Mouse (Mus musculus): ENCODE measurements around the gene Fgfr2.

DNA sequence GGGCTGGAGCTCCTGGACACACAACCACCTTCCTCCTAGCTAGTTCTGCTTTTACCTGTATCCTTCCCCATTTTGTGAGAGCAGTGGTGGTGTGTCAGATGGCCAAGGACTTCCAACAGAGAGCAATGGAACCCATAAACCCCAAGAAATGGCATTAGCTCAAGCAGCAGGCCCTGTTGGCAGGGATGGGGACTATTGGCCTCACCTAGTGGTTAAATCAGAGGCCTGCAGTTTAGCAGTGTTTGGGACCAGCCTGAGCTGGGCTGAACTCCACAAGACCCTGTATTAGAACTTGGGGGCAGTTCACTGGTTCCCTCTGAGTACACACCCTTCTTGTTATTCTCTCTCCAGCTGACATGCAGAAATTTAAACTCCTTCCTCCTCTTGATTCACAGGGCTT lies 1262.0 kb downstream of the Fgfr2 start:
- no peak for TF ChIP-seq CTCF (IDR thresholded peaks at IDR 0.05; ENCODE audit: extremely low read depth, insufficient read length, insufficient replicate concordance, low read depth, low read length)
- TF ChIP-seq POLR2A (IDR thresholded peaks at IDR 0.05; ENCODE audit: low read depth, low read length): no peak

Measured in small intestine, adult 2 months (tissue).